Mouse (Mus musculus) hindbrain, embryonic 11.5 days (tissue): Measurements from ENCODE around the gene Olfr704. TPM values are rescaled to one million over a fixed set of nuclear protein-coding genes. Genes with fewer than 3 reads are reported as not detected.

Experiments used
- ATAC-seq: fragments of 200-750 bp; cut with Nextera tagmentation; 2 replicates; pipeline ENCODE4 v1.8.0; 2017; ENCODE audit warnings: mild to moderate bottlenecking, moderate TSS enrichment, moderate library complexity; ENCODE audit not compliant: low FRiP score
- DNase-seq: peaks from one replicate; pipeline ENCODE4 v3.0.0-alpha.2; 2015; ENCODE audit warnings: low spot score
- H3K27ac ChIP-seq: fragments of 300-500 bp; sonication (generic); 2 replicates; pipeline ENCODE4 v1.5.1; 2014; ENCODE audit warnings: mild to moderate bottlenecking, low read depth, low read length
- H3K27me3 ChIP-seq: fragments of 300-500 bp; sonication (generic); 2 replicates; pipeline ENCODE4 v1.6.1; 2014; ENCODE audit warnings: mild to moderate bottlenecking, low read length, moderate library complexity, mixed read lengths; ENCODE audit not compliant: control insufficient read depth, insufficient read depth
- H3K36me3 ChIP-seq: fragments of 300-500 bp; sonication (generic); 2 replicates; pipeline ENCODE4 v1.6.1; 2014; ENCODE audit warnings: mild to moderate bottlenecking, low read length, moderate library complexity, mixed read lengths; ENCODE audit not compliant: control insufficient read depth, insufficient read depth
- H3K4me1 ChIP-seq: fragments of 300-500 bp; sonication (generic); replicated peaks from 2 replicates; pipeline ENCODE4 v1.6.1; 2014; ENCODE audit warnings: low read length, mixed read lengths; ENCODE audit not compliant: control insufficient read depth, insufficient read depth
- H3K4me2 ChIP-seq: fragments of 300-500 bp; sonication (generic); replicated peaks from 2 replicates; pipeline ENCODE4 v1.6.1; 2014; ENCODE audit warnings: mild to moderate bottlenecking, low read depth, low read length
- H3K4me3 ChIP-seq: fragments of 300-500 bp; sonication (generic); 2 replicates; pipeline ENCODE4 v1.5.1; 2014; ENCODE audit warnings: low read depth, low read length
- H3K9ac ChIP-seq: fragments of 300-500 bp; sonication (generic); 2 replicates; pipeline ENCODE4 v1.6.1; 2014; ENCODE audit warnings: low read depth, low read length
- H3K9me3 ChIP-seq: fragments of 300-500 bp; sonication (generic); 2 replicates; pipeline ENCODE4 v1.6.1; 2016; ENCODE audit warnings: low read length; ENCODE audit not compliant: control insufficient read depth
- whole genome bisulfite sequencing: fragments of 180-500 bp; shearing (Covaris S2); extraction: QIAGEN DNeasy Blood & Tissue Kit; methylation state at CpG from one replicate; pipeline ENCODE4 v1.1.7; 2014; 5-methylcytosine and 5-hydroxymethylcytosine counted together
- polyA plus RNA-seq: library from polyadenylated mRNA; unstranded; fragments of >200 nt; fragmentation: Nextera tagmentation; extraction: Ambion mirVana; gene quantifications from 2 replicates; pipeline ENCODE4 v1.2.1, GENCODE M21; 2014

Gene Olfr704
- polyA plus RNA-seq, 1 experiment from 2014 or later = not detected

DNA sequence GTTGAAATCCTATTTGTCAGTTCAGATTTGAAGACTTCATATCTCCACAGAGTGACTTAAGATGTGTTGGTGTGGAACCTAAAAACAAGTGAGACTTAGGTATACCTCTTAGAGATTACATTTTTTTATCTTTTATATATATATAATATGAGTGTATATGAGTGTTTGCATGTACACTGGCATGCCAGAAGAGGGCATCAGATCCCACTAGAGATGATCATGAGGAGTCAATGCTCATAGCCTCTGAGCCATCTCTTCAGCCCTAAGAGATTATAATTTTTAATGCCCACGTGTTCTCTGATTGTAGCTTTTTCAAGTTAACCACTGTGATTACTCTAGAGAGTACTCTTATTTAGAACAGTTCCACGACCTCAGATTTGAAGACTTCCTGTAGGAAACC, 44.7 kb downstream of the Olfr704 start, which contains the start of gene Olfr1532-ps1:
Gene Olfr1532-ps1 (plus strand): TSS at position 326 of the 400 bp plus-strand sequence.
- no peak within 1 kb of the TSS for H3K4me2 ChIP-seq

More for the DNA sequence above, 44.7 kb downstream of the Olfr704 start, which contains the start of gene Olfr1532-ps1:
- H3K9ac ChIP-seq = no peak within 1 kb of the TSS
- DNase-seq = no peak
- H3K27ac ChIP-seq = no peak within 1 kb of the TSS
- 66% methylated on average over 2 of the region's 2 CpGs for WGBS
- no peaks in the 10 kb centered on the region for H3K36me3 ChIP-seq
- H3K4me3 ChIP-seq = no peak within 1 kb of the TSS
- H3K27me3 ChIP-seq = no peaks in the 10 kb centered on the region
- H3K9me3 ChIP-seq = no peaks in the 10 kb centered on the region
- no peaks in the 10 kb centered on the region for H3K4me1 ChIP-seq
- ATAC-seq = no peak

Other genes starting within 250 kb of the Olfr704 start
- gene Olfr693, start 182.6 kb upstream of the Olfr704 start, polyA plus RNA-seq = not detected in 2 replicates
- not detected in 2 replicates for gene Olfr694, start 171.4 kb upstream of the Olfr704 start, polyA plus RNA-seq
- gene Olfr695, start 146.8 kb upstream of the Olfr704 start, polyA plus RNA-seq = not detected in 2 replicates
- gene Olfr697, start 120.7 kb upstream of the Olfr704 start, polyA plus RNA-seq = not detected in 2 replicates
- gene Olfr698, start 107.8 kb upstream of the Olfr704 start, polyA plus RNA-seq = not detected in 2 replicates
- not detected in 2 replicates for gene Olfr699, start 70.0 kb upstream of the Olfr704 start, polyA plus RNA-seq
- not detected in 2 replicates for gene Olfr700, start 54.4 kb upstream of the Olfr704 start, polyA plus RNA-seq
- gene Olfr701, start 49.1 kb upstream of the Olfr704 start, polyA plus RNA-seq = not detected in 2 replicates
- gene Olfr702, start 29.3 kb upstream of the Olfr704 start, polyA plus RNA-seq = not detected in 2 replicates
- not detected in 2 replicates for gene Olfr703, start 19.8 kb upstream of the Olfr704 start, polyA plus RNA-seq
- gene Olfr705, start 13.7 kb downstream of the Olfr704 start, polyA plus RNA-seq = not detected in 2 replicates
- not detected in 2 replicates for gene Olfr706, start 25.0 kb downstream of the Olfr704 start, polyA plus RNA-seq
- not detected in 2 replicates for gene Olfr707, start 38.1 kb downstream of the Olfr704 start, polyA plus RNA-seq
- gene Olfr1532-ps1, start 44.8 kb downstream of the Olfr704 start, polyA plus RNA-seq = not detected in 2 replicates
- not detected in 2 replicates for gene Olfr709-ps1, start 69.0 kb downstream of the Olfr704 start, polyA plus RNA-seq
- gene Olfr710, start 85.1 kb downstream of the Olfr704 start, polyA plus RNA-seq = not detected in 2 replicates
- not detected in 2 replicates for gene Olfr6, start 100.8 kb downstream of the Olfr704 start, polyA plus RNA-seq
- not detected in 2 replicates for gene Olfr711, start 112.3 kb downstream of the Olfr704 start, polyA plus RNA-seq
- gene Olfr2, start 142.9 kb downstream of the Olfr704 start, polyA plus RNA-seq = not detected in 2 replicates
- gene Olfr713, start 168.0 kb downstream of the Olfr704 start, polyA plus RNA-seq = not detected in 2 replicates
- gene Olfr714, start 207.8 kb downstream of the Olfr704 start, polyA plus RNA-seq = not detected in 2 replicates
- not detected in 2 replicates for gene Olfr17, start 230.0 kb downstream of the Olfr704 start, polyA plus RNA-seq
- not detected in 2 replicates for gene Olfr715b, start 247.2 kb downstream of the Olfr704 start, polyA plus RNA-seq